Mouse (Mus musculus) limb, embryonic 12.5 days (tissue): ENCODE measurements around the gene Kcnj2. TPM values are rescaled to one million over a fixed set of nuclear protein-coding genes. Genes with fewer than 3 reads are reported as not detected.

Source experiments
- ATAC-seq: fragments of 200-750 bp; cut with Nextera tagmentation; 2 replicates; pipeline ENCODE4 v1.8.0; 2017; ENCODE audit warnings: low read depth, moderate TSS enrichment; ENCODE audit not compliant: insufficient number of reproducible peaks, insufficient read depth, low FRiP score, low TSS enrichment
- H3K27ac ChIP-seq: fragments of 300-500 bp; sonication (generic); 2 replicates; pipeline ENCODE4 v1.5.1; 2016; ENCODE audit warnings: mild to moderate bottlenecking, moderate library complexity
- H3K27me3 ChIP-seq: fragments of 300-500 bp; sonication (generic); 2 replicates; pipeline ENCODE4 v1.6.1; 2016; ENCODE audit warnings: mild to moderate bottlenecking, moderate library complexity
- H3K36me3 ChIP-seq: fragments of 300-500 bp; sonication (generic); 2 replicates; pipeline ENCODE4 v1.6.1; 2016; ENCODE audit warnings: mild to moderate bottlenecking, moderate library complexity
- H3K4me1 ChIP-seq: fragments of 300-500 bp; sonication (generic); replicated peaks from 2 replicates; pipeline ENCODE4 v1.6.1; 2016
- H3K4me2 ChIP-seq: fragments of 300-500 bp; sonication (generic); 2 replicates; pipeline ENCODE4 v1.6.1; 2016; ENCODE audit warnings: mild to moderate bottlenecking, moderate library complexity
- H3K4me3 ChIP-seq: fragments of 300-500 bp; sonication (generic); replicated peaks from 2 replicates; pipeline ENCODE4 v1.5.1; 2016; ENCODE audit warnings: mild to moderate bottlenecking
- H3K9ac ChIP-seq: fragments of 300-500 bp; sonication (generic); replicated peaks from 2 replicates; pipeline ENCODE4 v1.6.1; 2016; ENCODE audit warnings: mild to moderate bottlenecking, moderate library complexity
- H3K9me3 ChIP-seq: fragments of 300-500 bp; sonication (generic); 2 replicates; pipeline ENCODE4 v1.6.1; 2016; ENCODE audit warnings: mild to moderate bottlenecking, moderate library complexity
- WGBS: fragments of 180-500 bp; shearing (Covaris S2); methylation state at CpG from one replicate; pipeline ENCODE4 v1.1.7; 2016; 5-methylcytosine and 5-hydroxymethylcytosine counted together
- polyA plus RNA-seq: library from polyadenylated mRNA; unstranded; fragments of >200 nt; fragmentation: Nextera tagmentation; extraction: Ambion mirVana; gene quantifications from 2 replicates; pipeline ENCODE4 v1.2.1, GENCODE M21; 2016

The Kcnj2 gene
- polyA plus RNA-seq, 1 experiment from 2014 or later, result 5.0 TPM

- Histone ChIP-seq H3K27ac (no peak overlapping the region), H3K9ac (no peak overlapping the region), H3K9me3 (no peaks in the 10 kb centered on the region), H3K4me1 (peaks cover 3% of the 10 kb centered on the region; the same call in 1 of the 2 replicates), H3K27me3 (no peaks in the 10 kb centered on the region; the same call in 1 of the 2 replicates), H3K4me2 (no peak overlapping the region), H3K36me3 (no peaks in the 10 kb centered on the region), H3K4me3 (no peak overlapping the region)
- ATAC-seq, result no peak
Observed at GRCm38 (mm10) chr11:111059440-111059839, 6.5 kb upstream of the Kcnj2 start.

DNA sequence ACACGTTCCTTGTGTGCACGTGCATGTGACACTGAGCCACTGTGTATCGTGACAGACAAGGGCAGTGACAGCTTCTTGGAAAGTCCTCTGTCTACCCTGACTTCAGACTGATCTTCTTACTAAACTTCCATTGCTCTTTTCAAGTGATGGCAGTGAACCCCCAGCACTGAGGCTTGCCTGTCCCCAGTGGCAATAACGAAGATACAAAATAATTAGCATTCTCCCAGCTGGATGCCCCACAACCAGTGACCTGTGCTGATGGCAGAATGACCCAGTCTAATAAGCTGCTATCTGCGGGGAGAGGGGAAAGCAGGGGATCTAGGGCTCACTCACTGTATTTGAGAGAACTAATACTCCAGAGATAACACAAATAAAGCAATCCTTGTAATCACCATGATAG is 5.7 kb upstream of the Kcnj2 start:
- Histone ChIP-seq H3K36me3 (no peaks in the 10 kb centered on the region), H3K9me3 (no peaks in the 10 kb centered on the region), H3K27ac (no peak overlapping the region), H3K27me3 (no peaks in the 10 kb centered on the region; the same call in 1 of the 2 replicates), H3K9ac (no peak overlapping the region), H3K4me1 (peaks cover 3% of the 10 kb centered on the region; the same call in 1 of the 2 replicates), H3K4me2 (no peak overlapping the region), H3K4me3 (no peak overlapping the region)
- WGBS, result 57% methylated on average over 5 of the region's 5 CpGs
- ATAC-seq, result no peak

- Histone ChIP-seq H3K36me3 (no peaks in the 10 kb centered on the region), H3K27me3 (no peaks in the 10 kb centered on the region; the same call in 1 of the 2 replicates), H3K4me1 (peaks cover 22% of the 10 kb centered on the region), H3K4me2 (peak overlapping the region; percentile 95), H3K9ac (peak overlapping the region; percentile 50), H3K27ac (peak overlapping the region; percentile 76), H3K4me3 (peak overlapping the region; percentile 68), H3K9me3 (no peaks in the 10 kb centered on the region)
- WGBS, result under 1% methylated on average over 25 of the region's 25 CpGs
- ATAC-seq, result no peak
Observed at GRCm38 (mm10) chr11:111064751-111065527, 1.0 kb upstream of the Kcnj2 start.

DNA sequence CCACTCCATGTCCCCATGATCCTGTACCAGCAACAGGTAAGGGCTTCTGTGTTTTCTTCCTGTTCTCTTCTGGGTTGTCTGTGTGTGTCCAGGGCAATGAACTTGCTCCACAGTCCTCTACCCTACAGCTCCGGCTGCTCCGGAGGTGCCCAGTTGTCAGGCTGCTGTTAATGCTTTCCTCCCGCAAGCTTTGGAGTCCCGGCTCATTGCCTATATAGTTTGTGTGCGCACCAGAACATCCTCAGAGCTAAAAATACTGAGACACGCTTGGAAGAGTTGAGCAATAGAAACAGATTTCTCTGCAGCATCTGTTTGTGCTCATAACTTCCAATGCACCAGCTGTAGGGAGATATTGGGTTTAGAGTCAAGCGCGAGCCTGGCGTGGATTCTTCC is 331 bp downstream of the Kcnj2 start:
- under 1% methylated on average over 9 of the region's 9 CpGs for WGBS
- Histone ChIP-seq H3K9ac (peak overlapping the region; percentile 52), H3K4me2 (peak overlapping the region; percentile 95)

GRCm38 (mm10) chr11:111067787-111068186 is 1.8 kb downstream of the Kcnj2 start:
- peaks cover 12% of the 10 kb centered on the region for H3K36me3 ChIP-seq

More for the DNA sequence above, 331 bp downstream of the Kcnj2 start:
- Histone ChIP-seq H3K4me1 (peaks cover 22% of the 10 kb centered on the region), H3K36me3 (no peaks in the 10 kb centered on the region), H3K27ac (peak overlapping the region; percentile 46; the same call in 1 of the 2 replicates), H3K9me3 (no peaks in the 10 kb centered on the region), H3K27me3 (no peaks in the 10 kb centered on the region), H3K4me3 (peak overlapping the region; percentile 68)
- peak; percentile 67 for ATAC-seq

GRCm38 (mm10) chr11:111070460-111070859 is 4.5 kb downstream of the Kcnj2 start:
- Histone ChIP-seq H3K27me3 (no peaks in the 10 kb centered on the region), H3K9ac (no peak overlapping the region), H3K27ac (no peak overlapping the region), H3K4me2 (no peak overlapping the region), H3K9me3 (no peaks in the 10 kb centered on the region), H3K4me1 (peaks cover 18% of the 10 kb centered on the region), H3K36me3 (peaks cover 19% of the 10 kb centered on the region), H3K4me3 (no peak overlapping the region)
- no peak for ATAC-seq

More at GRCm38 (mm10) chr11:111067787-111068186, 1.8 kb downstream of the Kcnj2 start:
- Histone ChIP-seq H3K9ac (no peak overlapping the region), H3K4me2 (peak overlapping the region; percentile 95), H3K4me3 (peak overlapping the region; percentile 68), H3K9me3 (no peaks in the 10 kb centered on the region), H3K4me1 (peaks cover 22% of the 10 kb centered on the region), H3K27me3 (no peaks in the 10 kb centered on the region), H3K27ac (no peak overlapping the region)
- 66% methylated on average over 3 of the region's 3 CpGs for WGBS
- no peak for ATAC-seq

GRCm38 (mm10) chr11:111074131-111074530 is 8.2 kb downstream of the Kcnj2 start:
- no peak overlapping the region for H3K4me2 ChIP-seq
- H3K9ac ChIP-seq, result no peak overlapping the region
- no peak for ATAC-seq
- no peaks in the 10 kb centered on the region for H3K9me3 ChIP-seq
- H3K27me3 ChIP-seq, result no peaks in the 10 kb centered on the region
- peaks cover 5% of the 10 kb centered on the region for H3K4me1 ChIP-seq
- no peak overlapping the region for H3K4me3 ChIP-seq
- H3K27ac ChIP-seq, result no peak overlapping the region
- H3K36me3 ChIP-seq, result peaks cover 19% of the 10 kb centered on the region

- H3K36me3 ChIP-seq, result peaks cover 3% of the 10 kb centered on the region; the same call in 1 of the 2 replicates
- no peak for ATAC-seq
- no peak overlapping the region for H3K27ac ChIP-seq
- H3K4me3 ChIP-seq, result no peak overlapping the region
- no peaks in the 10 kb centered on the region for H3K27me3 ChIP-seq
- H3K4me1 ChIP-seq, result peaks cover 3% of the 10 kb centered on the region; the same call in 1 of the 2 replicates
- H3K9me3 ChIP-seq, result no peaks in the 10 kb centered on the region
- H3K9ac ChIP-seq, result no peak overlapping the region
- 89% methylated on average over 11 of the region's 11 CpGs for WGBS
- H3K4me2 ChIP-seq, result no peak overlapping the region
Observed at GRCm38 (mm10) chr11:111078107-111078506, 12.1 kb downstream of the Kcnj2 start.

DNA sequence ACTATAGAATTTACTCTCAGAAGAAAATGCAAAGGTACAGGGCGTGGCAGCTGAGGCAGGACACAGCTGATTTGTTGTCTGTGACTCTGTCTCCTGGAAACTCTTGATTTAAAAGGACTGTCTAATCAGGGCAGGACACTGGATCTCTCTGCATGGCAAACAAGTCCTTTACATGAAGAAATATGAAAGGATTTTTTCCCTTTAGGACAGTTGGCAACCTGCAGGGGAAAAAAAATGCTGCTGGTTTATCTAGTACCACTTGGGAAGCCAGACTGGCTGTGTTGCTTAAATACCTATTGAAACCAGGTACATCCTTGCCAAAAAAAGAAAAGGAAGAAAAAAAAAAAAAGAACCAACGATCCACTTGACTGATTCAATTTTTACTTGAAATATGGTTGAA is 17.0 kb downstream of the Kcnj2 start:
- Histone ChIP-seq H3K27me3 (no peaks in the 10 kb centered on the region), H3K9ac (no peak overlapping the region), H3K4me2 (no peak overlapping the region), H3K4me1 (no peaks in the 10 kb centered on the region), H3K9me3 (no peaks in the 10 kb centered on the region), H3K36me3 (no peaks in the 10 kb centered on the region), H3K27ac (no peak overlapping the region), H3K4me3 (no peak overlapping the region)
- ATAC-seq, result no peak
- 83% methylated on average over 2 of the region's 2 CpGs for WGBS

- ATAC-seq, result no peak
- Histone ChIP-seq H3K4me2 (no peak overlapping the region), H3K9ac (no peak overlapping the region), H3K27ac (no peak overlapping the region), H3K27me3 (no peaks in the 10 kb centered on the region), H3K36me3 (no peaks in the 10 kb centered on the region), H3K9me3 (no peaks in the 10 kb centered on the region), H3K4me3 (no peak overlapping the region), H3K4me1 (peaks cover 7% of the 10 kb centered on the region)
- 76% methylated on average over 6 of the region's 6 CpGs for WGBS
Observed at GRCm38 (mm10) chr11:111086933-111087332, 21.0 kb downstream of the Kcnj2 start.

DNA sequence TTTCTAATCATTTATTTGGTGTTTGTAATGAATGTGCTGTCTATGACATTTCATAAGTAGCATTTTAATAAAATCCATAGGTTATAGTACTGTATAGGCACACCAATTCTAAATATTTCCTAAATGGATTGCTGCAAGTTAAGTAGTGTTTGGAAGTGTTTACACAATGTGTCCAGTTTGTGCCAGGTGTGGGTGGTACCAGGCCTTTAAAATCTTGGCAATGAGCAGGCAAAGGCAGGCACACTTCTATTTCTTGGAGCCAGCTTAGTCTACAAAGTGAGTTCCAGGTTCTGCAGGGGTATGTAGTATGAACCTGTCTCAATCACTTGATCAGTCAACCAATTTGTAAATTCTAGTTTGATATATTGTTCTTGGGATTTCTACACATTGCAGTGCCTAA is 22.3 kb downstream of the Kcnj2 start:
- Histone ChIP-seq H3K4me2 (no peak overlapping the region), H3K36me3 (no peaks in the 10 kb centered on the region), H3K4me3 (no peak overlapping the region), H3K4me1 (peaks cover 7% of the 10 kb centered on the region), H3K27ac (no peak overlapping the region), H3K9me3 (no peaks in the 10 kb centered on the region), H3K9ac (no peak overlapping the region), H3K27me3 (no peaks in the 10 kb centered on the region)
- no peak for ATAC-seq

GRCm38 (mm10) chr11:111088812-111089211 is 22.8 kb downstream of the Kcnj2 start:
- H3K36me3 ChIP-seq, result no peaks in the 10 kb centered on the region
- peaks cover 7% of the 10 kb centered on the region for H3K4me1 ChIP-seq
- no peak overlapping the region for H3K4me3 ChIP-seq
- H3K9me3 ChIP-seq, result no peaks in the 10 kb centered on the region
- H3K27ac ChIP-seq, result no peak overlapping the region
- no peak overlapping the region for H3K9ac ChIP-seq
- H3K27me3 ChIP-seq, result no peaks in the 10 kb centered on the region
- WGBS, result 14% methylated on average over 3 of the region's 3 CpGs
- no peak overlapping the region for H3K4me2 ChIP-seq
- no peak for ATAC-seq
